ENCODE assay signal across 20 mouse cellular contexts in the genomic region with DNA sequence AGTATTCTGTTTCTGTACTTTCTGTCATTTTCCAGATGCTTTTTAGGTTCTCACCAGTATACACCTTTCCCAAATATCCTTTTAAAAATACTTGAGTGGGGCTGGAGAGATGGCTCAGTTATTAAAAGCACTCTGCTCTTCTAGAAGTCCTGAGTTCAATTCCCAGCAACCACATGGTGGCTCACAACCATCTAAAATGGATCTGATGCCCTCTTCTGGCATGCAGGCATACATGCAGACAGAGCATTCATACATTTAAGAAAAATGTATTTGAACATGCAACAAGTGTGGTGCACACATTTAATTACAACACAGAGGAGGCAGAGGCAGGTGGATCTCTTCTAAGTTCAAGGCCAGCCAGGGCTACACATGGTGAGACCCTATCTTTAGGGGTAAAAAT. TPM values are rescaled to one million over a fixed set of nuclear protein-coding genes. Genes with fewer than 3 reads are reported as not detected.
DNase-seq lines count a peak whose midpoint lies in the region; ATAC-seq and TF ChIP-seq lines count a peak whose summit lies in the region.
"Had no signal": no experiment of that assay in that cellular context is flagged by ENCODE, and none has a peak within 500 bp of the region (broad histone marks: within the 10 kb centered on the region; RNA-seq: fewer than 3 reads in every experiment).

No protein-coding gene starts in this region.

- peaks cover 3% of the 10 kb centered on the region; the same call in 1 of the 2 replicates for H3K4me1 ChIP-seq in heart, adult 2 months (ENCODE audit: control insufficient read depth, insufficient read depth, low read length)
- H3K4me1 ChIP-seq in liver, embryonic 12.5 days, result peaks cover 60% of the 10 kb centered on the region
- H3K4me1 ChIP-seq in liver, embryonic 15.5 days (replicated peaks), result peaks cover 51% of the 10 kb centered on the region

- H3K9me3 ChIP-seq in liver, embryonic 12.5 days (replicated peaks), result no peaks in the 10 kb centered on the region
- H3K9me3 ChIP-seq in liver, embryonic 15.5 days (replicated peaks), result no peaks in the 10 kb centered on the region
- H3K9me3 ChIP-seq: embryonic facial prominence, embryonic 12.5 days; heart, embryonic 15.5 days; hindbrain, embryonic 12.5 days; limb, embryonic 12.5 days; lung, embryonic 15.5 days; megakaryocyte, embryonic 14.5 days; neural tube, embryonic 15.5 days had no signal

- H3K4me2 ChIP-seq in liver, embryonic 12.5 days, result 0 out of 2 replicates have a peak overlapping the region, but pooled peaks have one; percentile 17
- 0 out of 2 replicates have a peak overlapping the region, but pooled peaks have one; percentile 9 for H3K4me2 ChIP-seq in liver, embryonic 15.5 days
- H3K4me2 ChIP-seq: embryonic facial prominence, embryonic 12.5 days; heart, embryonic 15.5 days; limb, embryonic 12.5 days; lung, embryonic 15.5 days; neural tube, embryonic 15.5 days had no signal

- H3K36me3 ChIP-seq in heart, adult 2 months (ENCODE audit: control insufficient read depth, insufficient read depth, low read length), result no peaks in the 10 kb centered on the region
- H3K36me3 ChIP-seq in liver, embryonic 12.5 days, result peaks cover 48% of the 10 kb centered on the region
- H3K36me3 ChIP-seq in liver, embryonic 15.5 days (replicated peaks), result peaks cover 38% of the 10 kb centered on the region

- H3K79me2 ChIP-seq in heart, adult 2 months (replicated peaks; ENCODE audit: control insufficient read depth, insufficient read depth, low read length), result 0 out of 2 replicates have a peak, but pooled peaks cover 3% of the 10 kb centered on the region

- intact Hi-C loops in heart, adult 2 months (cut with DNase I), result no loop called here

- no peak overlapping the region for H3K9ac ChIP-seq in heart, adult 2 months (ENCODE audit: low read depth, low read length)
- no peak overlapping the region for H3K9ac ChIP-seq in liver, embryonic 12.5 days
- no peak overlapping the region for H3K9ac ChIP-seq in liver, embryonic 15.5 days
- H3K9ac ChIP-seq: embryonic facial prominence, embryonic 12.5 days; heart, embryonic 15.5 days; hindbrain, embryonic 12.5 days; limb, embryonic 12.5 days; lung, embryonic 15.5 days; neural tube, embryonic 15.5 days had no signal

- TF ChIP-seq POLR2A in heart, adult 2 months (IDR thresholded peaks at IDR 0.05; ENCODE audit: insufficient read depth, low read depth, low read length), result no peak

- no peak for TF ChIP-seq EP300 in heart, adult 2 months (IDR thresholded peaks at IDR 0.05; ENCODE audit: insufficient read depth, low read depth, low read length)

- ATAC-seq in liver, embryonic 12.5 days, result no peak
- no peak for ATAC-seq in liver, embryonic 15.5 days (ENCODE audit: insufficient read depth)
- ATAC-seq: activated CD4-positive, CD25-positive, alpha-beta regulatory T cell, adult 4 months had no signal

- no peak overlapping the region for H3K4me3 ChIP-seq in heart, adult 2 months
- H3K4me3 ChIP-seq in liver, embryonic 12.5 days, result no peak overlapping the region
- H3K4me3 ChIP-seq in liver, embryonic 15.5 days (replicated peaks), result no peak overlapping the region
- H3K4me3 ChIP-seq: embryonic facial prominence, embryonic 12.5 days; heart, embryonic 15.5 days; hindbrain, embryonic 12.5 days; limb, embryonic 12.5 days; lung, embryonic 15.5 days; neural tube, embryonic 15.5 days had no signal

- TF ChIP-seq CTCF in heart, adult 2 months (IDR thresholded peaks at IDR 0.05), result peak; percentile 35

- no peak overlapping the region for H3K27ac ChIP-seq in heart, adult 2 months
- H3K27ac ChIP-seq in liver, embryonic 12.5 days, result no peak overlapping the region
- no peak overlapping the region for H3K27ac ChIP-seq in liver, embryonic 15.5 days (replicated peaks)
- H3K27ac ChIP-seq: embryonic facial prominence, embryonic 12.5 days; heart, embryonic 15.5 days; hindbrain, embryonic 12.5 days; limb, embryonic 12.5 days; lung, embryonic 15.5 days; neural tube, embryonic 15.5 days had no signal

- no peaks in the 10 kb centered on the region for H3K27me3 ChIP-seq in heart, adult 2 months (ENCODE audit: control insufficient read depth, insufficient read depth, low read length)
- H3K27me3 ChIP-seq in liver, embryonic 12.5 days (replicated peaks), result no peaks in the 10 kb centered on the region
- no peaks in the 10 kb centered on the region for H3K27me3 ChIP-seq in liver, embryonic 15.5 days
- H3K27me3 ChIP-seq: embryonic facial prominence, embryonic 12.5 days; heart, embryonic 15.5 days; hindbrain, embryonic 12.5 days; limb, embryonic 12.5 days; lung, embryonic 15.5 days; megakaryocyte, embryonic 14.5 days; neural tube, embryonic 15.5 days had no signal

- no peak for DNase-seq in heart, adult 2 months
- DNase-seq in heart, adult 18-20 months, result no peak
- DNase-seq in liver, result no peak
- DNase-seq in A20 (ENCODE audit: low read depth, low spot score), result peak; percentile 44
- no peak for DNase-seq in cerebellum, adult 18-20 months
- DNase-seq: adrenal gland, postnatal 25 days; cerebellum, postnatal 10 days; gastrocnemius, postnatal 36 days; kidney, adult 8-10 months; right cerebral cortex, postnatal 4 days had no signal

RNA-seq across cellular contexts. Expression of gene Zbtb9, which starts 2.4 kb away (rescaled TPM):
- 1 to 10 TPM; 1.5 to 3.5 TPM for total RNA-seq in heart, adult 2 months (2021)
- polyA plus RNA-seq in heart, adult 2 months (2012; rRNA removed), result 2.4 and 2.8 TPM in 2 replicates
- 1 to 10 TPM; 2.6 to 3.7 TPM for total RNA-seq in heart, adult 18-20 months (2021)
- 8.9 and 9.2 TPM in 2 replicates for polyA plus RNA-seq in liver, embryonic 12.5 days (2016; fragmentation: Nextera tagmentation; extraction: Ambion mirVana)
- polyA plus RNA-seq in liver, embryonic 15.5 days (2015; fragmentation: Nextera tagmentation; extraction: Ambion mirVana), result 5.0 and 5.8 TPM in 2 replicates

RNA-seq across cellular contexts. Expression of gene Syngap1, which starts 34.4 kb away (rescaled TPM):
- 1 to 10 TPM; 4.1 to 4.2 TPM for total RNA-seq in heart, adult 2 months (2021)
- polyA plus RNA-seq in heart, adult 2 months (2012; rRNA removed), result 6.7 and 9.0 TPM in 2 replicates
- 1 to 10 TPM; 3.6 to 5.5 TPM for total RNA-seq in heart, adult 18-20 months (2021)
- 0.29 and 0.36 TPM in 2 replicates for polyA plus RNA-seq in liver, embryonic 12.5 days (2016; fragmentation: Nextera tagmentation; extraction: Ambion mirVana)
- polyA plus RNA-seq in liver, embryonic 15.5 days (2015; fragmentation: Nextera tagmentation; extraction: Ambion mirVana), result 0.21 and 0.28 TPM in 2 replicates
- polyA plus RNA-seq: activated CD4-positive, CD25-positive, alpha-beta regulatory T cell, adult 4 months had no signal

RNA-seq across cellular contexts. Expression of gene Cuta, which starts 36.0 kb away (rescaled TPM):
- 10 to 100 TPM; 78.6 to 94.2 TPM for total RNA-seq in heart, adult 2 months (2021)
- 85.1 and 96.6 TPM in 2 replicates for polyA plus RNA-seq in heart, adult 2 months (2012; rRNA removed)
- total RNA-seq in heart, adult 18-20 months (2021), result 100 to 1,000 TPM in 1 of 2 experiments, 10 to 100 TPM in 1; 93.2 to 100 TPM
- polyA plus RNA-seq in liver, embryonic 12.5 days (2016; fragmentation: Nextera tagmentation; extraction: Ambion mirVana), result 119 and 129 TPM in 2 replicates
- polyA plus RNA-seq in liver, embryonic 15.5 days (2015; fragmentation: Nextera tagmentation; extraction: Ambion mirVana), result 85.9 and 86.7 TPM in 2 replicates

RNA-seq across cellular contexts. Expression of gene Phf1, which starts 42.6 kb away (rescaled TPM):
- 10 to 100 TPM; 17.8 to 18.1 TPM for total RNA-seq in heart, adult 2 months (2021)
- polyA plus RNA-seq in heart, adult 2 months (2012; rRNA removed), result 35.3 and 36.8 TPM in 2 replicates
- 10 to 100 TPM; 15.3 to 16.5 TPM for total RNA-seq in heart, adult 18-20 months (2021)
- 2.7 TPM in 2 replicates for polyA plus RNA-seq in liver, embryonic 12.5 days (2016; fragmentation: Nextera tagmentation; extraction: Ambion mirVana)
- 1.8 and 2.6 TPM in 2 replicates for polyA plus RNA-seq in liver, embryonic 15.5 days (2015; fragmentation: Nextera tagmentation; extraction: Ambion mirVana)

RNA-seq across cellular contexts. Expression of gene Bak1, which starts 53.4 kb away (rescaled TPM):
- 10 to 100 TPM; 15.0 to 16.9 TPM for total RNA-seq in heart, adult 2 months (2021)
- 35.0 and 35.9 TPM in 2 replicates for polyA plus RNA-seq in heart, adult 2 months (2012; rRNA removed)
- 10 to 100 TPM; 14.9 to 16.4 TPM for total RNA-seq in heart, adult 18-20 months (2021)
- 2.7 and 3.2 TPM in 2 replicates for polyA plus RNA-seq in liver, embryonic 12.5 days (2016; fragmentation: Nextera tagmentation; extraction: Ambion mirVana)
- 2.0 and 2.1 TPM in 2 replicates for polyA plus RNA-seq in liver, embryonic 15.5 days (2015; fragmentation: Nextera tagmentation; extraction: Ambion mirVana)
